Mouse (Mus musculus): ENCODE data around the gene Rin3. TPM values are rescaled to one million over a fixed set of nuclear protein-coding genes. Genes with fewer than 3 reads are reported as not detected.
A peak's percentile ranks its signal among the peaks of the same experiment; 100 is the strongest.

Rin3 gene
- polyA plus RNA-seq, 1 experiment, result 11.0 TPM

DNA sequence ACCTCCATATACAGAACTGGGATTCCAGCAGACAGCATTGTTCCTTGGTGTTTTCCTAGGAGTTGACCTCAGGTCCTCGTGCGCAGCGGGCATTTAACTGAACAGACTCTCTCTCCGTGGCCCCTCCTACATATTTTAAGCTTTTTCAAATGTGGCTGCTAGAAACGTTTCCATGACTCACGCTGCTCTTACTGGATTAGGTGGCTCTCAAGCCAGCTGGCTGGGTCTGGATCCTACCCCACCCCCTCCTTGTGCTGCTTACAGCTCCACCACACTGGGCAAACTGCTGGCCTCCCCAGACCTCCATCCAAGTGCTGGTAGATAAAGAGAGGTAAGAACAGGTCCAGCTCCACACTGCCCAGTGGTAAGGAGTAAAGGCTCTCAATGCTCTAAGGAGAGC, 139.2 kb downstream of the Rin3 start:
- no peak for TF ChIP-seq CTCF (IDR thresholded peaks at IDR 0.05; ENCODE audit: borderline replicate concordance, insufficient read depth, low read length)
- TF ChIP-seq POLR2A (IDR thresholded peaks at IDR 0.05; ENCODE audit: low read depth, low read length), result no peak
- H3K27ac ChIP-seq (ENCODE audit: insufficient read depth, low read length), result peak overlapping the region; percentile 32; the same call in 1 of the 2 replicates
- H3K4me1 ChIP-seq (ENCODE audit: control insufficient read depth, insufficient read depth, low read length), result no peaks in the 10 kb centered on the region; the same call in 1 of the 2 replicates
- H3K4me3 ChIP-seq (ENCODE audit: insufficient read depth, low read length), result no peak overlapping the region

GRCm38 (mm10) chr12:102422623-102423320, 139.9 kb downstream of the Rin3 start:
- H3K27ac ChIP-seq (ENCODE audit: insufficient read depth, low read length), result 0 out of 2 replicates have a peak overlapping the region, but pooled peaks have one; percentile 32
- H3K4me3 ChIP-seq (ENCODE audit: insufficient read depth, low read length), result no peak overlapping the region
- no peaks in the 10 kb centered on the region; the same call in 1 of the 2 replicates for H3K4me1 ChIP-seq (ENCODE audit: control insufficient read depth, insufficient read depth, low read length)
- TF ChIP-seq CTCF (IDR thresholded peaks at IDR 0.05; ENCODE audit: borderline replicate concordance, insufficient read depth, low read length) (no peak), POLR2A (IDR thresholded peaks at IDR 0.05; ENCODE audit: low read depth, low read length) (no peak)

- no peaks in the 10 kb centered on the region; the same call in 1 of the 2 replicates for H3K4me1 ChIP-seq (ENCODE audit: control insufficient read depth, insufficient read depth, low read length)
- no peak overlapping the region for H3K4me3 ChIP-seq (ENCODE audit: insufficient read depth, low read length)
- no peak for TF ChIP-seq CTCF (IDR thresholded peaks at IDR 0.05; ENCODE audit: borderline replicate concordance, insufficient read depth, low read length)
- TF ChIP-seq POLR2A (IDR thresholded peaks at IDR 0.05; ENCODE audit: low read depth, low read length), result no peak
- H3K27ac ChIP-seq (ENCODE audit: insufficient read depth, low read length), result no peak overlapping the region
Measured at GRCm38 (mm10) chr12:102423625-102424024, 140.8 kb downstream of the Rin3 start.

- no peak overlapping the region for H3K4me3 ChIP-seq (ENCODE audit: insufficient read depth, low read length)
- no peak overlapping the region for H3K27ac ChIP-seq (ENCODE audit: insufficient read depth, low read length)
- H3K4me1 ChIP-seq (ENCODE audit: control insufficient read depth, insufficient read depth, low read length), result no peaks in the 10 kb centered on the region; the same call in 1 of the 2 replicates
- TF ChIP-seq POLR2A (IDR thresholded peaks at IDR 0.05; ENCODE audit: low read depth, low read length) (no peak), CTCF (IDR thresholded peaks at IDR 0.05; ENCODE audit: borderline replicate concordance, insufficient read depth, low read length) (no peak)
Measured at GRCm38 (mm10) chr12:102424456-102424855, 141.6 kb downstream of the Rin3 start.

- H3K27ac ChIP-seq (ENCODE audit: insufficient read depth, low read length), result no peak overlapping the region
- TF ChIP-seq CTCF (IDR thresholded peaks at IDR 0.05; ENCODE audit: borderline replicate concordance, insufficient read depth, low read length) (no peak), POLR2A (IDR thresholded peaks at IDR 0.05; ENCODE audit: low read depth, low read length) (no peak)
- no peaks in the 10 kb centered on the region; the same call in 1 of the 2 replicates for H3K4me1 ChIP-seq (ENCODE audit: control insufficient read depth, insufficient read depth, low read length)
- no peak overlapping the region for H3K4me3 ChIP-seq (ENCODE audit: insufficient read depth, low read length)
Measured at GRCm38 (mm10) chr12:102425048-102425578, 142.3 kb downstream of the Rin3 start.

DNA sequence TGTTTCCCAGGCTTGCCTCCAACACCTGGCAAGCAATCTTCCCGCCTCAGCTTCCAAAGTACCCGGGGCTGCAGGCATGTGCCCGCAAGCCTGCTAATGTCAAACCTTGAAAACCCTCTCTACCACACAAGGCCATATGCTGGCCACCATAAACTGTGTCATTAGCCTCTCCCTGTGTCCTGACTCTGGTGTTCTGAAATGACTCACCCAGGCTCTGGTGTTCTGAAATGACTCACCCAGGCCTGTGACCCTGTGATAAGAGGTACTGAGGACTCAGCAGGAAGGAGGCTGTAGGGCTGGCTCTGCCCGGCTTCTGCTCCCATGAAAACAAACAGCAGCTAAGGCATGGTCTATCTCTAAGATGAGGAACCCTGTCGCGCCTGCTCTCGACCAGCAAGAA, 143.4 kb downstream of the Rin3 start:
- Histone ChIP-seq H3K4me1 (ENCODE audit: control insufficient read depth, insufficient read depth, low read length) (no peaks in the 10 kb centered on the region; the same call in 1 of the 2 replicates), H3K4me3 (ENCODE audit: insufficient read depth, low read length) (no peak overlapping the region), H3K27ac (ENCODE audit: insufficient read depth, low read length) (no peak overlapping the region)
- TF ChIP-seq POLR2A (IDR thresholded peaks at IDR 0.05; ENCODE audit: low read depth, low read length) (no peak), CTCF (IDR thresholded peaks at IDR 0.05; ENCODE audit: borderline replicate concordance, insufficient read depth, low read length) (no peak)

- Histone ChIP-seq H3K4me3 (ENCODE audit: insufficient read depth, low read length) (no peak overlapping the region), H3K27ac (ENCODE audit: insufficient read depth, low read length) (no peak overlapping the region), H3K4me1 (ENCODE audit: control insufficient read depth, insufficient read depth, low read length) (peaks cover 7% of the 10 kb centered on the region)
- TF ChIP-seq CTCF (IDR thresholded peaks at IDR 0.05; ENCODE audit: borderline replicate concordance, insufficient read depth, low read length), result no peak
- no peak for TF ChIP-seq POLR2A (IDR thresholded peaks at IDR 0.05; ENCODE audit: low read depth, low read length)
Measured at GRCm38 (mm10) chr12:102429656-102430055, 146.8 kb downstream of the Rin3 start.

- Histone ChIP-seq H3K4me1 (ENCODE audit: control insufficient read depth, insufficient read depth, low read length) (peaks cover 7% of the 10 kb centered on the region), H3K27ac (ENCODE audit: insufficient read depth, low read length) (no peak overlapping the region), H3K4me3 (ENCODE audit: insufficient read depth, low read length) (no peak overlapping the region)
- TF ChIP-seq POLR2A (IDR thresholded peaks at IDR 0.05; ENCODE audit: low read depth, low read length) (no peak), CTCF (IDR thresholded peaks at IDR 0.05; ENCODE audit: borderline replicate concordance, insufficient read depth, low read length) (no peak)
Measured at GRCm38 (mm10) chr12:102430228-102430627, 147.4 kb downstream of the Rin3 start.

DNA sequence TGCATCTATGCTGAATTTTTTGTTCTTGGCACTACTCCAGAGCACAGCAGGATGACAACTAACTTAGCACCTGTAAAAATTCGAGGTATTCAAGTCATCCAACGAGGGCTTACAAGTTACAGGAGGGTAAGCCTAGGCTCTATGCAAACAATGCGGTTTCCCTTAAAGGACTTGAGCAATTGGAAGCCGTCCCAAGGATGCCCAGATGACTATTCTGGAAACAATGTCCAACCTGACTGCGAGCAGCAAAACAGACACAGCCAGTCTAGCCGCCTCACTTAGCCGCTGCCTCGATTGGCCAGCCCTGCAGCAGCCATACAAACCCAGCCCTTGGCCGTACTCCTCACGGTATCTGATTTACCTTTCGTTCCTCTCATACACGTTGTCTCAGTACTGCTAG, 149.4 kb downstream of the Rin3 start:
- TF ChIP-seq POLR2A (IDR thresholded peaks at IDR 0.05; ENCODE audit: low read depth, low read length), result no peak
- TF ChIP-seq CTCF (IDR thresholded peaks at IDR 0.05; ENCODE audit: borderline replicate concordance, insufficient read depth, low read length), result no peak
- H3K27ac ChIP-seq (ENCODE audit: insufficient read depth, low read length), result no peak overlapping the region
- H3K4me1 ChIP-seq (ENCODE audit: control insufficient read depth, insufficient read depth, low read length), result peaks cover 7% of the 10 kb centered on the region
- H3K4me3 ChIP-seq (ENCODE audit: insufficient read depth, low read length), result no peak overlapping the region

GRCm38 (mm10) chr12:102434107-102434506, 151.3 kb downstream of the Rin3 start:
- Histone ChIP-seq H3K4me3 (ENCODE audit: insufficient read depth, low read length) (no peak overlapping the region), H3K4me1 (ENCODE audit: control insufficient read depth, insufficient read depth, low read length) (peaks cover 10% of the 10 kb centered on the region), H3K27ac (ENCODE audit: insufficient read depth, low read length) (no peak overlapping the region)
- TF ChIP-seq CTCF (IDR thresholded peaks at IDR 0.05; ENCODE audit: borderline replicate concordance, insufficient read depth, low read length) (no peak), POLR2A (IDR thresholded peaks at IDR 0.05; ENCODE audit: low read depth, low read length) (no peak)
